Mouse (Mus musculus): Measurements from ENCODE around the gene Ccdc124. TPM values are rescaled to one million over a fixed set of nuclear protein-coding genes. Genes with fewer than 3 reads are reported as not detected.

Ccdc124 gene
- total and polyA plus RNA-seq, 3 experiments = 47.6 to 87.1 TPM; not detected in 1

- no peaks in the 10 kb centered on the region for H3K4me1 ChIP-seq (ENCODE audit: control insufficient read depth in 1 of 2, insufficient read depth in 2 of 2, low read length in 2 of 2)
- no peak for DNase-seq (ENCODE audit: low read depth, low spot score)
- TF ChIP-seq BHLHE40 (IDR thresholded peaks at IDR 0.05; ENCODE audit: borderline replicate concordance, low read depth, low read length) = no peak
- TF ChIP-seq MYB (IDR thresholded peaks at IDR 0.05; ENCODE audit: low read depth, low read length) = no peak
- no peak for TF ChIP-seq POLR2AphosphoS5 (IDR thresholded peaks at IDR 0.05; ENCODE audit: borderline replicate concordance, low read depth, low read length)
- no peak for TF ChIP-seq MEF2A (IDR thresholded peaks at IDR 0.05; ENCODE audit: extremely low read depth, insufficient replicate concordance, low read depth, low read length, poor library complexity, severe bottlenecking)
- TF ChIP-seq USF1 (IDR thresholded peaks at IDR 0.05; ENCODE audit: low read depth, low read length) = no peak
- TF ChIP-seq NELFE (IDR thresholded peaks at IDR 0.05; ENCODE audit: low read depth, low read length) = no peak
- no peak for TF ChIP-seq ELF1 (IDR thresholded peaks at IDR 0.05; ENCODE audit: low read depth, low read length)
- TF ChIP-seq JUND (IDR thresholded peaks at IDR 0.05; ENCODE audit: low read depth, low read length) = no peak
- no peak for TF ChIP-seq E2F4 (IDR thresholded peaks at IDR 0.05; ENCODE audit: borderline replicate concordance, low read depth, low read length)
- no peak for TF ChIP-seq MAX (IDR thresholded peaks at IDR 0.05; ENCODE audit: low read length)
- TF ChIP-seq CHD2 (IDR thresholded peaks at IDR 0.05; ENCODE audit: low read length) = no peak
- no peak for TF ChIP-seq POLR2A (IDR thresholded peaks at IDR 0.05; ENCODE audit: control insufficient read depth in 1 of 2, insufficient read depth in 1 of 2, low read depth in 1 of 2, low read length in 2 of 2, poor library complexity in 1 of 2)
- TF ChIP-seq SIN3A (IDR thresholded peaks at IDR 0.05; ENCODE audit: low read length) = no peak
- TF ChIP-seq CTCF (IDR thresholded peaks at IDR 0.05 in 2 of 3, conservative IDR thresholded peaks at IDR 0.05 in 1 of 3; ENCODE audit: control insufficient read depth in 1 of 3, insufficient read depth in 1 of 3, low read depth in 2 of 3, low read length in 3 of 3, poor library complexity in 1 of 3, severe bottlenecking in 1 of 3) = no peak
- TF ChIP-seq RAD21 (IDR thresholded peaks at IDR 0.05; ENCODE audit: low read depth, low read length) = no peak
- no peak for TF ChIP-seq TBP (IDR thresholded peaks at IDR 0.05; ENCODE audit: low read depth, low read length)
- TF ChIP-seq CHD1 (IDR thresholded peaks at IDR 0.05; ENCODE audit: low read depth, low read length) = no peak
- H3K9ac ChIP-seq (ENCODE audit: control insufficient read depth, low read depth, low read length, poor library complexity, severe bottlenecking) = no peak overlapping the region
- H3K27ac ChIP-seq (ENCODE audit: control insufficient read depth, low read depth, low read length) = no peak overlapping the region
- H3K4me3 ChIP-seq (ENCODE audit: control insufficient read depth in 1 of 2, insufficient read depth in 1 of 2, low read depth in 2 of 2, low read length in 2 of 2) = no peak overlapping the region
- no peaks in the 10 kb centered on the region for H3K9me3 ChIP-seq (replicated peaks; ENCODE audit: insufficient read depth, low read length)
- H3K36me3 ChIP-seq (ENCODE audit: control insufficient read depth in 1 of 2, insufficient read depth in 2 of 2, low read length in 2 of 2) = peaks cover 5 to 12% of the 10 kb centered on the region in 2 experiments; a peak in 3 of 4 replicates
- H3K27me3 ChIP-seq (ENCODE audit: control insufficient read depth in 1 of 2, insufficient read depth in 2 of 2, low read length in 2 of 2) = no peaks in the 10 kb centered on the region
- H3K79me2 ChIP-seq (ENCODE audit: control insufficient read depth, insufficient read depth, low read length, poor library complexity) = peaks cover 2% of the 10 kb centered on the region
Measured at GRCm38 (mm10) chr8:70890656-70891055, 16.9 kb upstream of the Ccdc124 start.

- no peaks in the 10 kb centered on the region for H3K27me3 ChIP-seq (ENCODE audit: control insufficient read depth in 1 of 2, insufficient read depth in 2 of 2, low read length in 2 of 2)
- no peaks in the 10 kb centered on the region for H3K36me3 ChIP-seq (ENCODE audit: control insufficient read depth in 1 of 2, insufficient read depth in 2 of 2, low read length in 2 of 2)
- no peak overlapping the region for H3K9ac ChIP-seq (ENCODE audit: control insufficient read depth, low read depth, low read length, poor library complexity, severe bottlenecking)
- H3K4me1 ChIP-seq (ENCODE audit: control insufficient read depth in 1 of 2, insufficient read depth in 2 of 2, low read length in 2 of 2) = no peaks in the 10 kb centered on the region
- H3K27ac ChIP-seq (ENCODE audit: control insufficient read depth, low read depth, low read length) = no peak overlapping the region
- TF ChIP-seq CTCF (IDR thresholded peaks at IDR 0.05 in 2 of 3, conservative IDR thresholded peaks at IDR 0.05 in 1 of 3; ENCODE audit: control insufficient read depth in 1 of 3, insufficient read depth in 1 of 3, low read depth in 2 of 3, low read length in 3 of 3, poor library complexity in 1 of 3, severe bottlenecking in 1 of 3) = no peak
- TF ChIP-seq MYB (IDR thresholded peaks at IDR 0.05; ENCODE audit: low read depth, low read length) = no peak
- TF ChIP-seq RAD21 (IDR thresholded peaks at IDR 0.05; ENCODE audit: low read depth, low read length) = no peak
- no peak for TF ChIP-seq NELFE (IDR thresholded peaks at IDR 0.05; ENCODE audit: low read depth, low read length)
- no peak for TF ChIP-seq ELF1 (IDR thresholded peaks at IDR 0.05; ENCODE audit: low read depth, low read length)
- no peak for TF ChIP-seq MAFK (IDR thresholded peaks at IDR 0.05; ENCODE audit: borderline replicate concordance, low read depth, low read length)
- no peak for TF ChIP-seq MXI1 (IDR thresholded peaks at IDR 0.05; ENCODE audit: low read depth, low read length)
- no peak for TF ChIP-seq MAZ (IDR thresholded peaks at IDR 0.05; ENCODE audit: low read depth, low read length)
- no peak for TF ChIP-seq CHD1 (IDR thresholded peaks at IDR 0.05; ENCODE audit: low read depth, low read length)
- no peak for TF ChIP-seq HCFC1 (IDR thresholded peaks at IDR 0.05; ENCODE audit: low read depth, low read length)
- no peak for TF ChIP-seq ZNF384 (IDR thresholded peaks at IDR 0.05; ENCODE audit: low read depth, low read length)
- TF ChIP-seq USF1 (IDR thresholded peaks at IDR 0.05; ENCODE audit: low read depth, low read length) = no peak
- TF ChIP-seq JUND (IDR thresholded peaks at IDR 0.05; ENCODE audit: low read depth, low read length) = no peak
- no peak for TF ChIP-seq TCF12 (IDR thresholded peaks at IDR 0.05; ENCODE audit: low read depth, low read length)
- no peaks in the 10 kb centered on the region for H3K9me3 ChIP-seq (replicated peaks; ENCODE audit: insufficient read depth, low read length)
- no peak for DNase-seq (ENCODE audit: low read depth, low spot score)
- no peak overlapping the region for H3K4me3 ChIP-seq (ENCODE audit: control insufficient read depth in 1 of 2, insufficient read depth in 1 of 2, low read depth in 2 of 2, low read length in 2 of 2)
- H3K79me2 ChIP-seq (ENCODE audit: control insufficient read depth, insufficient read depth, low read length, poor library complexity) = no peaks in the 10 kb centered on the region
Measured at GRCm38 (mm10) chr8:70887669-70888068, 13.9 kb upstream of the Ccdc124 start.

Measured in MEL (cell line).